Mouse (Mus musculus): ENCODE results near the gene Crim1.
A peak's percentile ranks its signal among the peaks of the same experiment; 100 is the strongest.

Crim1 gene

GRCm38 (mm10) chr17:78290153-78290876 lies 90.3 kb downstream of the Crim1 start:
- DNase-seq, result no peak

- DNase-seq, result no peak
These were observed 91.0 kb downstream of the Crim1 start for GRCm38 (mm10) chr17:78291030-78291429.

DNA sequence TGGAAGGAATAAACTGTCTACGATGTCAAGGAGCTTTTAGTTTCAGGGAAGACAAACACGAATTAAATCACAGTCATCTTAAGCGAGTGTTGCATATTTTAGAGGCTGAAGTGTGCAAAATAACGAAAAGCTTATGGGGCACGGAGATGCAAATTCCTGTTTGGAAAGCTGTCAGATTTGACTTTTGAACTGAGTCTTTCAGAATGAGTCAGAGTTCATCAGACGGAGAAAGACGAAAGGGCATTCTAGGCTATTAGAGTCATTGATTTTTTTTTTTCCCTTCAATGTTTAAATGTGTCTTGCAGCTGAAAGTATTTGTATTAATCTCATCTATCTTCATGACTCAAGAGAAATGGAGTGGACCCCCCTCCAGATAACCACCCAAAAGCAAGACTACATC lies 92.3 kb downstream of the Crim1 start:
- no peak for DNase-seq

DNA sequence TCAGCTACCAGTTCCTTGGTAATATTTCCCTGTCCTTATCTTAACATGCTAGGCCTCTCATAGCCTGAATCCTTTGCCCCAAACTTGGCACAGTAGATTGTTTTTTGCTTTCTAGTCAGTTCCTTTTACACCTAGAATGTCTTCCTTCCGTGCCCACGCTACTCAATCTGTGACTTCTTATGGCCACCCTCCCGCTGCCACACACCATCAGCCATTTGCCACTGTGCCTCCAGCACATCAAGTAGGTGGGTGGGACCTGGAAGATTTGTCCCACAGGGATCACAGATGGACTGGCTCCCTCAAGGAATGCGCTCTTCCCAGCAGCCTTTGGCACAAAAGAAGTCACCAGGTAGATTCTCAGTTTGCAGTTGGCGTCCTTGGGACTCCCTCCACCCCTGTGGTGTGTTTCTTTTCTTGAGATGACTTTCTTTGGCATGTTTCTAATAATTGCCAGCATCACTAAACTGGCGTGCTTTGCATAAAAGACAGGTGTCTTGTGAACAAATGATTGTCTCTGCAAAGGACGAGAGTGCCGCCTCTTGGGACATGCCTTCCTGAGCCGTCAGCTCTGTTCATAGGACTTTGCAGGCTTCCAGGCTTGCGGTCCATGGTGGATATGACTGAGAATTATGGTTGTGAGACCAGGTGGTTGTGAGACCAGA lies 92.9 kb downstream of the Crim1 start:
- DNase-seq, result no peak

DNA sequence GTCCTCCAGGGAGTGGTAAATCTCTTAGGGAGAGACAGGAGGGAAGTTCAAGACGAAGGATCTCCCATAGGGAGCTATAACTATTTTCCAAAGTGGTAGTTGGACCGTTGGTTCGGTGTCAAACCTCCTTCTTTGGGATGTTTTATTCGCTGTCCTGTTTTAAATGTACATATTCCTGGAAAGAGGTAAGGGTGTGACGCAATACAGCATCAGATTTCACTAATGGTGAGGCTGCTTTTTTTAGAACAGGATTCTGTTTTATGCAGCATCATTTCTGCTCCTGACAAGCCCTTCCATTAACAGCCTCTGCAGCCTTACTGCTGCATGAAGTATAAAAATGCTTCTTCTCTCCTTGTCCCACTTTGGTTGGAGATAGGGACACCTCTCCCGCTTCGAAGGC lies 95.9 kb downstream of the Crim1 start:
- no peak for DNase-seq

GRCm38 (mm10) chr17:78298140-78298539 lies 98.1 kb downstream of the Crim1 start:
- no peak for DNase-seq

- no peak for DNase-seq
These were observed 99.0 kb downstream of the Crim1 start for GRCm38 (mm10) chr17:78298967-78299540.

DNA sequence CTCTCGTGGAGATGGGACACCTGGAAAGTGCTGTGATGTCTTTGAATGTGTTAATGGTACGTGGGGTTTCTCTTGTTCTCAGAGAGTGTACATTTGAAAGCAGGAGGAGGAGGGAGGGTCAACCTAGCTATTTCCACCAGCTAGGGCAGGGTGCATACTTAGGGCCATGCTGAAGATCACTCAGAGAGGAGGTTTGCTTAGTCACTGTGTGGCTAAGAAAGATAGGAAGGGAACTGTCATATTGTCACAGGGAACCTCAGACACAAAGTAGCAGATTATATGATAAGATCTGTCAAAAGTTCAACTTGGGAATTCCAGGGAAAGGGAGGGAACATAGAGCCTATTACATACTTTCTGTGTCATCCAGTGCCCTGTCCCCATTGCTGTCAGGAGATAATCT lies 103.0 kb downstream of the Crim1 start:
- DNase-seq, result no peak

GRCm38 (mm10) chr17:78304059-78304458 lies 104.0 kb downstream of the Crim1 start:
- DNase-seq, result no peak

- no peak for DNase-seq
These were observed 106.4 kb downstream of the Crim1 start for GRCm38 (mm10) chr17:78306434-78306833.

GRCm38 (mm10) chr17:78308221-78308620 lies 108.2 kb downstream of the Crim1 start:
- DNase-seq, result no peak

GRCm38 (mm10) chr17:78313006-78313405 lies 113.0 kb downstream of the Crim1 start:
- DNase-seq, result peak; percentile 18 to 25

GRCm38 (mm10) chr17:78313612-78314011 lies 113.6 kb downstream of the Crim1 start:
- DNase-seq, result no peak

- no peak for DNase-seq
These were observed 115.6 kb downstream of the Crim1 start for GRCm38 (mm10) chr17:78315659-78316058.

GRCm38 (mm10) chr17:78317381-78317780 lies 117.3 kb downstream of the Crim1 start:
- no peak for DNase-seq

GRCm38 (mm10) chr17:78318810-78319209 lies 118.8 kb downstream of the Crim1 start:
- DNase-seq, result no peak

- no peak for DNase-seq
These were observed 121.3 kb downstream of the Crim1 start for GRCm38 (mm10) chr17:78321216-78321835.

DNA sequence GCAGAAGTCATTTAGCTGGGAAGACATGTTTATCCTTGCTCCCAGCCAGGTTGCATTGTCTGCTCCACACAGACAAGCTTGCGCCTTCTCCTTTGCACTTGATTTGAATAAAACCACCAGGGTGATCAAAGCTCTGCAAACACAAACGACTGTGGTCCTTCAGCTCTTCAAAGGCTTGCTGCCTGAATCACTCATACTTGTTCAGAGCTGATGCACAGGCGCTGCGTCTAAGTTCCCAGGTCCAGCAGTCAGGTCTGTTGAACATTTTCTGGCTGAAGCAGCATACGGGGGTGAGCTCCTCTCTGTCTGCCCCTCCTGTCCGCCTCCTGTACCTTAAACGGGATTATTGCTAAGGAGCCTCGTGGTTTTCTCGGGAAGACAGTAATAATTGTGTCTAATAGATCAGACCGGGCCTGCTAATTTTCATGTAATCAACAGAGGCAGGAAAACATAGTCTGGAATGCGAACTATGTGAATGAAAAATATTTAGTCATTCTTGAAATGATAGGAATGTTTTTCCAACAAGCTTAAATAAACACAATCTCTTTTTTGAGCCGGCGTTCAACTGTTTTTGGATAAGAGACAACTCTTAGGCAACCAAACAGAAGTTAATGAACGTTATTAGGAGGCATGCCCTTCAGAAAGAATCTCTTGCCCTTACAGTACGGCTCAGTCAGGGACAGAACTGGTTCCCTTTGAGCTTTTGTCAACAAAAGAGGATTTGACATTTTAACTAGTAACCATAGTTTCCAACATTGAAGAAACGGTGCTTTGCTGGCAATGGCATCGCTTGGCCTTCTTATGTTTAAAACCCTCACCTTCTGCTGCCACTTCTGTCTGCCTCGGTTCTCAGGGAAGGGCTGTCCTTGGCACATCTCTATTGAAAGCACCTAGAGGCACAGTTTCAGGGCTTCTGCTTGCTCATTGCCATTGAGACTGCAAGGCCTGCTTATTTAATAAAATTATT lies 122.6 kb downstream of the Crim1 start:
- DNase-seq, result no peak

DNA sequence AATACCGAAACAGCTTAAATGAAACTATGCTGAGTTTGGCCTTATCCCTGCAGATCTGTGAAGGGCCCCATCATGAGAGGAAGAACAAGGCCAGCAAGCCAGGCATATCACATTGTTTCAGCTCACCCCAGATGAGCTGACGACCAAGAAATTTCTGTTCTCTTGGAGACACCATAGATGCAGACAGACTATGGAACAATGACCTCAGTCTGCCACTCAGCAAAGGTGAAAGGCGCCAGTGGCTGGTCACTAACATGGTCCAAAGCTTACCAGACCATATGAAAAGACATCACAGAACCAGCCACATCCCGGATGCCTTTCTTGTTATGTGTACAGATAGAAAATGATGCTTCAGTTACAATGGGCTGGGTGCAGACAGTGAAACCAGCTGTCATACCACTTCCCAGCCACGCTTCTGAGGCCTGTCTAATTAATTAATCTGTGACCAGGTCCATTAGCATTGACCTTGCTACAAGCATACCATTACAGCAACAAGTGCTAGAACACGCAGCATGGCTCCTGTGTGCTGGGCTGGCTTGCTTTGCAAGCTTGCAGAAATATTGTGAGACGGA lies 125.8 kb downstream of the Crim1 start:
- DNase-seq, result no peak

- DNase-seq, result no peak
These were observed 126.3 kb downstream of the Crim1 start for GRCm38 (mm10) chr17:78326381-78326780.

GRCm38 (mm10) chr17:78327187-78327586 lies 127.1 kb downstream of the Crim1 start:
- no peak for DNase-seq

GRCm38 (mm10) chr17:78328287-78328686 lies 128.2 kb downstream of the Crim1 start:
- DNase-seq, result no peak
